Mouse (Mus musculus): ENCODE measurements around the gene Aatf. TPM values are rescaled to one million over a fixed set of nuclear protein-coding genes. Genes with fewer than 3 reads are reported as not detected.
A peak's percentile ranks its signal among the peaks of the same experiment; 100 is the strongest.
"Not testable (repeated sequence)": the region's sequence is repeated elsewhere in the genome, so short reads cannot be mapped to it uniquely, and the experiment has no call there.

Aatf gene
- polyA plus RNA-seq, 1 experiment, result 14.6 TPM

DNA sequence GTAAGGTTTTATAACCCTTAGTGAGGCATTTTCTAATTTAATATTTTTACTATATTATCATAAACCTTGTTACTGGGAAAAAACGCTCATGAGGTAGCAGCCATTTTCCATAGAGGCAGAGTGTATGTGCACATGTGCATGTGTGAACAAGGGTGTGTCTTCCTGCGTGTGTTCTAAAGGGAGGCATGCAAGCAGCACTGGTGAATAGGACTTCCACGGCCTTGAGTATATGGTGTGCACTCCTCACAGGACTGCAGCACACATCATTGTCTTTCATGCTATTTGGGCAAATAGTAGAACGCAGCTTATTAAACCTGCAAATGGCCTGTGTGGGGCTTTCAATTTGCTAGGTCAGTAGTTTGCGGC lies 86.7 kb downstream of the Aatf start:
- no peak for TF ChIP-seq CTCF (IDR thresholded peaks at IDR 0.05; ENCODE audit: borderline replicate concordance, extremely low read depth, insufficient read depth, insufficient read length)
- TF ChIP-seq POLR2A (IDR thresholded peaks at IDR 0.05; ENCODE audit: borderline replicate concordance, extremely low read depth, insufficient read depth, insufficient read length, poor library complexity, severe bottlenecking), result no peak

DNA sequence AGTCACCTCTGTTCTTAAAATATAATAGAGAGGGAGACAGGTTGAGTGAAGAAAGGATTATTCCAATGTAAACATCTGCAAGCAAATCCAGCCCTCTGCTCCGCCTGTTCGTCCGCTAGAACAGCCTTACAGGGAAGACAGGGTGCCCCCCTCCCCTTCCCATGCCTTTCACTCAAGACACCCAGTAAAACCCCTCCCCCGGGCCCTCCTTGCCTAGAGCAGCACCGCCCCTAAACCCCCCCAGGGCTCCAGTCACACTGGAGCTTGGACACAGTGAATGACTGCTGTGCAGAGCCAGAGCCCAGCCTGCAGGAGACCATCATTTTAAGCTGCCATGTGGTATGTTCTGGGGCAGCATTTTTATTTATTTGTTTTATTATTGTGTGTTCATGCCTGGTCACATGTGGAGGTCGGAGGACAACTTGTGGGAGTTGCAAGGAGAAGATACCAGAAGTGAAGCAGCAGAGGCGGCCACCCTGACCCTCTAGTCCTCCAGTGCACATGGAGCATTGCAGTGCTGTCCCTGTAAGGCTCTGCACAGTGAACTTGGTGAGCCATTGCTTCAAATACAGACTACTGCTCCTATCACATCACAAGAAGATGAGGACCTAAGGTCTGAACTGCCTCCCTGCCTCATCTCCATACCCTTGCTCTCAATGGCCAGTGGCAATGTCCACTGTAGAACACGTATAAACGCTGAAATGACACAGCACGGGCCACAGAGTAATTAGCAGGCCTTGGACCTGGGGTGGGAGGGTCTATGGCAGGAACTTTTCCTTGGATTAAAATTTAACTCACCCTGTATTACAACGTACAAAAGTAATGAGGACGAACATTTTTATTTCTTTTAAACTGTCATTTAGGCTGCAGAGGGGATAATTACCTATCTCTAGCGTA lies 87.3 kb downstream of the Aatf start:
- DNase-seq (ENCODE audit: low read depth), result peak; percentile 42
- no peak for TF ChIP-seq CTCF (IDR thresholded peaks at IDR 0.05; ENCODE audit: borderline replicate concordance, extremely low read depth, insufficient read depth, insufficient read length)
- TF ChIP-seq POLR2A (IDR thresholded peaks at IDR 0.05; ENCODE audit: borderline replicate concordance, extremely low read depth, insufficient read depth, insufficient read length, poor library complexity, severe bottlenecking), result no peak

More for the DNA sequence above, 86.7 kb downstream of the Aatf start:
- DNase-seq (ENCODE audit: low read depth), result no peak

DNA sequence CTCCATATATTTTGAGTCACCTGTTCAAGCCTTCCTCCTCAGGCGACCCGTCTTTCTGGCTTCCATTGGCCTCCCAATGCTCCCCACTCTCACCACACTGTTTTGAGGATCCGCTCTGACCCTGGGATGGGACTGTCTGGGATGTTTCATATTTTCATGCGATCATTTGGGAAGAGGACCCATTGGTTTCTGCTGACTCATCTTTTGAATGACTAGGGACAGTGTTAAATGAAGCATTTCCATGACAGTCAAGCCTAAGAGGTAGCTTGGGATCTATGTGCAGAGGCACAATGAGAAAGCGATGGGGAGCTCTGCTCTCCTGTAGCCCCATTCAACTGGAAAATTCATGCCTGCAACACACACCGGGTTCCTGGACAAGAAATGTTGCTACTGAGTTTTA lies 92.5 kb downstream of the Aatf start:
- no peak for DNase-seq (ENCODE audit: low read depth)
- TF ChIP-seq POLR2A (IDR thresholded peaks at IDR 0.05; ENCODE audit: borderline replicate concordance, extremely low read depth, insufficient read depth, insufficient read length, poor library complexity, severe bottlenecking), result no peak

DNA sequence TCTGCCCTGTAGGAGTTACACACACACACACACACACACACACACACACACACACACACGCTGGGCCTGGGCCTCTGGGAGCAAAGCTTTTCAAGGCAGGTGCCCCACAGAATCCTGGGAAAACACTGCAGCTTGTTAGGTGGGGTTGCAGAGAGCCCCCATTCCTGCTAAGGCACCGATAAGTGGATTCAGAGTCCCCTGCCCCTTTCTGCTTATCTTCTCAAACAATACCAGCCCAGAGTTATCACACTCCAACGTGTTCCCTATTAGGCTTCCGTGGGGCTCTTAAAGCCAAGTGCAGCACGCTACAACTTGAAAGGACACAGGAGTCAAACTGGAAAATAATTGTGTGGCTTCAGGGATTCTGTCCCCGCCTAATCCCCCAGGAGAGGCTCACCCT lies 100.2 kb downstream of the Aatf start:
- DNase-seq (ENCODE audit: low read depth), result peak; percentile 47
- TF ChIP-seq CTCF (IDR thresholded peaks at IDR 0.05; ENCODE audit: borderline replicate concordance, extremely low read depth, insufficient read depth, insufficient read length) (no peak), POLR2A (IDR thresholded peaks at IDR 0.05; ENCODE audit: borderline replicate concordance, extremely low read depth, insufficient read depth, insufficient read length, poor library complexity, severe bottlenecking) (no peak)

DNA sequence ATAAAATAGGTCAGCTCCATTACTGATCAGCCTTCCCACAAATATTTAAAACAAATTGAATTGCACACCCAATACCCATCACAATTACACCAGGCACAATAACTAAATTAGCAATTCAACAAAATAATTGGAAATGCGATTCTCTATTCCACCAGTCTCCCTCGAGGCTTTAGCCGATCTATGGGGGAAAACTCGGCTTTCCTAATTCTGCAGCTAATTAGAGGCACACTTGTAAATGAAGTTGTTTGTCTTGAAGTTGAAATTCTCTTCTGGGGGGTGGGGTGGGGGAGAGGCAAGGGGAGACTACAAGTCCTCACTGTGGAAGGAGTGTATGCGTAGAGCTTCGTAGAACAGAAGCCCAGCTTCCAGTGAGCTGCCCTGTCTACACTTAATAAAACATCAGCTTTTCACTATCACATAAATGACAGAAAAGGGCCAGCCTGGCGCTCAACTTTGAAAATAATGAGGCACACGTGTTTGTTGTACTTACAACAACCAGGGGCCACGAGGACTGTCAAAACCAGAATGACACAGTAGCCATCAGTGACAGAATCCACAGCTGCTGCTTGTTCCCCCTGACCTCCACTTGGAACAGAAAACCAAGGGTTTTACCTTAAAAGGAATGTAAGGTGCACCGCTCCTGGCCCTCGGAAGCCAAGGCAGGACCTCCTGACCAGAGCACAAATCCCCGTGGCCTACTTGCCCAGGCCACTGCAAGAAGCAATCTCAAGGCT lies 101.0 kb downstream of the Aatf start:
- DNase-seq (ENCODE audit: low read depth), result peak; percentile 76
- TF ChIP-seq POLR2A (IDR thresholded peaks at IDR 0.05; ENCODE audit: borderline replicate concordance, extremely low read depth, insufficient read depth, insufficient read length, poor library complexity, severe bottlenecking) (no peak), CTCF (IDR thresholded peaks at IDR 0.05; ENCODE audit: borderline replicate concordance, extremely low read depth, insufficient read depth, insufficient read length) (no peak)

DNA sequence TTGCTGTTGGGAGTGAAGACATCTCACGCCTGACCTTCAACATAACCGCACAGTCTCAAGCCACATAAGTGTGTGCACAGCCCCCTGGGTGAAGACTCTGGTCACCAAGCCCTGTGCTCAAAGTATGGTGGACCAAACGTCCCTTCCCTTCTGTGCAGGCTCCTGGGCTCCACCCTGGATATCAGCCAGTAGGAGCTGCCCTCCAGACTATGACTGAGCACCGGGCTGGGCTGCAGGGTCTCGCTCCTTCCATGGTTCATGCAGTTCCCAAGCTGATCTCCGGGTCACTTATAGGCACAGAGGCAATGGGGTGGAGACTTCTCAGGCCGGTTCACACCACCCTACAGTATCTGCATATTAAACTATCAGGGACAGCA lies 101.7 kb downstream of the Aatf start:
- no peak for TF ChIP-seq POLR2A (IDR thresholded peaks at IDR 0.05; ENCODE audit: borderline replicate concordance, extremely low read depth, insufficient read depth, insufficient read length, poor library complexity, severe bottlenecking)
- no peak for TF ChIP-seq CTCF (IDR thresholded peaks at IDR 0.05; ENCODE audit: borderline replicate concordance, extremely low read depth, insufficient read depth, insufficient read length)
- DNase-seq (ENCODE audit: low read depth), result no peak

DNA sequence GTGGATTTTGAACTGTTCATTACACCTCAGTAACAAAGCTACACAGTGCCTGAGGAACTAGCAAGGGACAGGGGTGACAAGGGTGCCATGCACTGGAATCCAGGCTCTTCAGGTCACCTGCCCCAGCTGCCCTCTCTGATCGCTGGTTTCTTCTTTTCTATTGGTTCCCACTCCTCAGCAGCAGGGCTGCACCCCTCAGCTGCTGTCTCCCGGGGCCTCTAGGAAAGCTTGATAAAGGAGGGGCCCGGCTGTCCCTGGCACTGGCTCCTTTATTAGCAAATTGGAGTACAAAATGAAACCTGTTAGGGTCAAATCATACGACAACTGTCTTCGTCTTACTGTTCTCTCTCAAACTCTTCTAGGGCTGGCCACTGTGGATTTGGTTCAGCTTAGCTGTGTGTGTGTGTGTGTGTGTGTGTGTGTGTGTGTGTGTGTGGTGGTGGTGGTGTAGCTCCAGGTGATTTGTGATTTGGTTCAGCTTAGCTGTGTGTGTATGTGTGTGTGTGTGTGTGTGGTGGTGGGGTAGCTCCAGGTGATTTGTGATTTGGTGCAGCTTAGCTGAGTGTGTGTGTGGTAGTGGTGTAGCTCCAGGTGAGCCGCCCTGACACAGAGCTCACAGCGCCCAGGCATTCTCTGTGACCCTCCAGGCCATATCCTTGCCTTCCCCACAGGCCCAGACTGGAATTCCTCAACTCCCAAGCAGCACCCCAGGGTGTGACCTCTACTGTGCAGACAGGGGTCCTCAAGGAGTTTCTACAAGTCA lies 102.3 kb downstream of the Aatf start:
- no peak for DNase-seq (ENCODE audit: low read depth)
- TF ChIP-seq POLR2A (IDR thresholded peaks at IDR 0.05; ENCODE audit: borderline replicate concordance, extremely low read depth, insufficient read depth, insufficient read length, poor library complexity, severe bottlenecking) (no peak), CTCF (IDR thresholded peaks at IDR 0.05; ENCODE audit: borderline replicate concordance, extremely low read depth, insufficient read depth, insufficient read length) (no peak)

DNA sequence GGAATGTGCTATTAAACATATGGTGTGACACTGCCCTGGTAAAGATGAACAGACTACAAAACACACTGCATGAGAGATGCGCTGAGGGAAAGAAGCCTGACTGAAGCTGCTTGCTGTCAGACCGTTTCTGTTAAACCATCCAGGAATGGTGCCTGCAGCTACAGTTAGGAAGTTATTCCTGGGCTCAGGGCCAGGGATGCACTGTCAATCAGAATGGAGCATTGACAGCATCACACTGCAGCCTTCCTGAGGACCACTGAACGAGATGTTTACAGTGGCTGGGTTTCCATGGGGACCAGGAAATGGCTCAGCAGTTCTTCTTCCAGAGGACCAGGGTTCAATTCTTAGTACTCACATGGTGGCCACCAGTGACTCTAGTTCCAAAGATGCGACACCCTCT lies 102.9 kb downstream of the Aatf start:
- peak; percentile 82 for DNase-seq (ENCODE audit: low read depth)
- TF ChIP-seq POLR2A (IDR thresholded peaks at IDR 0.05; ENCODE audit: borderline replicate concordance, extremely low read depth, insufficient read depth, insufficient read length, poor library complexity, severe bottlenecking), result no peak
- TF ChIP-seq CTCF (IDR thresholded peaks at IDR 0.05; ENCODE audit: borderline replicate concordance, extremely low read depth, insufficient read depth, insufficient read length), result no peak

DNA sequence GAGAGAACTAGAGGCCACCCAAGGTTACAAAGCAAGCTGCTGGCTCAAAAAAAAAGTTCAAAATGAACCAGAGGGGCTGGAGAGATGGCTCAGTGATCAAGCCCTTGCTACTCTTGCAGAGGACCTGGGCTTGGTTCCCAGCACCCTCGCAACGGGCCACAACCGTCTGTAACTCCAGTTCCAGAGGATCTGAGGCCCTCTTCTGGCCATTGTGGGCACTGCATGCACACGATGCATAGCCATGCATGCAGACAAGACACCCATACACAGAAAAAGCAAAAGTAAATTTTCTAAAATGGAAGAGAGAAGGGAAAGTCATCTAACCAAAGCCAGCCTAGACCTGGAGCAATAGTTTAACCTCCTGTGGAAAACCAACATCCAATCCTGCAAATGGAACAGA lies 106.6 kb downstream of the Aatf start:
- DNase-seq (ENCODE audit: low read depth), result no peak
- TF ChIP-seq CTCF (IDR thresholded peaks at IDR 0.05; ENCODE audit: borderline replicate concordance, extremely low read depth, insufficient read depth, insufficient read length) (no peak), POLR2A (IDR thresholded peaks at IDR 0.05; ENCODE audit: borderline replicate concordance, extremely low read depth, insufficient read depth, insufficient read length, poor library complexity, severe bottlenecking) (no peak)

DNA sequence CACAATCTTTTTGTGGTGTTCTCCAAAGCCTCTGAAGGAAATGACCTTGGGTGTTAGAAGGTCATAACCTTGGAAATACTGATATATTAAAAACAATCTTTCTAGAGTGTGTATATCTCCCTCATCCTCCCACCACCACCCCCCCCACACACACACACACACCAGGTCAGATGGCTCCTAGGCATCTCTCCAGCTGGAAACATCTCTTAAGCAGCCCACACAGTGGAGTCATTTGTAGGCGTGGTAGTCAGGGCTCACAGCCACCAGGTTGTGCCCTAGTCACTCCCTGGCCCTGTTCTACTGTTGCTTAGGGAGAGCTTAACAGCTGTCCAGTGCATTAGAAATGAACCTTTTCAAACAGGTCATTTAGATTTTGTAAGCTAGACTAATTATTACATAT lies 118.3 kb downstream of the Aatf start:
- TF ChIP-seq CTCF (IDR thresholded peaks at IDR 0.05; ENCODE audit: borderline replicate concordance, extremely low read depth, insufficient read depth, insufficient read length) (no peak), POLR2A (IDR thresholded peaks at IDR 0.05; ENCODE audit: borderline replicate concordance, extremely low read depth, insufficient read depth, insufficient read length, poor library complexity, severe bottlenecking) (no peak)
- no peak for DNase-seq (ENCODE audit: low read depth)

DNA sequence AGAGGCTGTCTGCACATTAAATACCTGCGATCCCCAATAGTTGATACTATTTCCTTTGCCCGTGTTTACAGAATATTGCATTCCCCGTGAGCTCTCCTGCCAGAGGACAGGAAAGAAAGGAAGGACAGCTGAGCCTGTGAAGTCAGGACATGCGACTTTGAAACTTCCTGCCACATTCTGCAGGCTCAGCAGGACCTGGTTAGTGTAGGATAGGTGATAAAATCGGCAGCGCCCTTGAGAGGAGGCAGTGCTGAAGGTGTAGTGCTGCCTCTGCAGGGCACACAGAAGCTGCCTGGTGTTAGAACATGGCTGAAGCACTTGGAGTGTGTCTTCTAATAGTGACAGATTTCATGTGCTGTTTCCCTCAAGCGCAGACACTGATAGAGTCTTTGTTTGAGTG lies 119.8 kb downstream of the Aatf start:
- TF ChIP-seq POLR2A (IDR thresholded peaks at IDR 0.05; ENCODE audit: borderline replicate concordance, extremely low read depth, insufficient read depth, insufficient read length, poor library complexity, severe bottlenecking), result no peak
- DNase-seq (ENCODE audit: low read depth), result no peak

DNA sequence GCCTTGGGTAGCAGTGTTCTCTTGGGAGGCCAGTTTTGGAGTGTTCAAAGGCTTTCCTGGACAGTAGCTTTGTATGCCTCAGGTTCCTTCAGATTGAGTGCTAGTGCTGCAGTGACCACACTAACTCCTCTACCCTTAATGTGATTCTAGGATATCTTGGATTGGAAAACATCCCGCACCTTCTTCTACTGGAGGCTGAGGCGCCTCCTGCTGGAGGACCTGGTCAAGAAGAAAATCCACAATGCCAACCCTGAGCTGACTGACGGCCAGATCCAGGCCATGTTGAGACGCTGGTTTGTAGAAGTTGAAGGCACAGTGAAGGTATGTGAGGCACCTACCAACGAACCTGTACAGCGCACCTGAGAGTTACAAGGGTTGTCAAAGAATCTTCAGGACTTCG lies 121.3 kb downstream of the Aatf start:
- DNase-seq (ENCODE audit: low read depth), result not testable (repeated sequence)

Data from brain, embryonic 14.5 days (tissue).